Mouse (Mus musculus) liver, embryonic 14.5 days (tissue): Measurements from ENCODE around the gene Oasl1. TPM values are rescaled to one million over a fixed set of nuclear protein-coding genes. Genes with fewer than 3 reads are reported as not detected.

Source experiments
- ATAC-seq: fragments of 200-750 bp; cut with Nextera tagmentation; 2 replicates; pipeline ENCODE4 v1.8.0; 2017; ENCODE audit warnings: moderate number of reproducible peaks, mild to moderate bottlenecking, moderate library complexity; ENCODE audit not compliant: insufficient read depth
- DNase-seq, 3 experiments: peaks; one replicate each; pipeline ENCODE4 v3.0.0-alpha.2; 2012 to 2013; ENCODE audit warnings: low read depth in 3 of 3, low spot score in 3 of 3
- H3K27ac ChIP-seq: fragments of 300-500 bp; sonication (generic); 2 replicates; pipeline ENCODE4 v1.5.1; 2014; ENCODE audit warnings: moderate library complexity, mild to moderate bottlenecking, control low read depth, inconsistent platforms
- H3K27me3 ChIP-seq: fragments of 300-500 bp; sonication (generic); 2 replicates; pipeline ENCODE4 v1.6.1; 2014; ENCODE audit warnings: mild to moderate bottlenecking, low read length, moderate library complexity; ENCODE audit not compliant: control insufficient read depth, insufficient read depth
- H3K36me3 ChIP-seq: fragments of 300-500 bp; sonication (generic); replicated peaks from 2 replicates; pipeline ENCODE4 v1.6.1; 2014; ENCODE audit warnings: low read depth; ENCODE audit not compliant: control insufficient read depth, insufficient read depth
- H3K4me1 ChIP-seq, 2 experiments: fragments of 200-500 bp in 1 of 2; fragments of 300-500 bp in 1 of 2; sonication (generic) in 1 of 2; replicated peaks; 2 replicates each; pipeline ENCODE4 v1.6.1; 2012 to 2014; ENCODE audit warnings: antibody characterized with exemption in 1 of 2, inconsistent platforms in 1 of 2, low read length in 1 of 2; ENCODE audit not compliant: control insufficient read depth in 2 of 2, insufficient read depth in 2 of 2
- H3K4me2 ChIP-seq: fragments of 300-500 bp; sonication (generic); 2 replicates; pipeline ENCODE4 v1.6.1; 2014; ENCODE audit warnings: low read depth, mild to moderate bottlenecking, control low read depth, moderate library complexity
- H3K4me3 ChIP-seq, 2 experiments: fragments of 200-500 bp in 1 of 2; fragments of 300-500 bp in 1 of 2; sonication (generic) in 1 of 2; 2 replicates each; pipeline ENCODE4 v1.5.1; 2012 to 2014; ENCODE audit warnings: low read depth in 2 of 2, low read length in 2 of 2, mild to moderate bottlenecking in 2 of 2, control low read depth in 1 of 2, inconsistent platforms in 1 of 2, moderate library complexity in 1 of 2; ENCODE audit not compliant: insufficient read depth in 1 of 2
- H3K9ac ChIP-seq: fragments of 300-500 bp; sonication (generic); replicated peaks from 2 replicates; pipeline ENCODE4 v1.6.1; 2014; ENCODE audit warnings: mild to moderate bottlenecking, control low read depth, moderate library complexity
- H3K9me3 ChIP-seq: fragments of 300-500 bp; sonication (generic); 2 replicates; pipeline ENCODE4 v1.6.1; 2016; ENCODE audit warnings: low read length, mixed read lengths; ENCODE audit not compliant: control insufficient read depth
- CTCF ChIP-seq: IDR thresholded peaks from 2 replicates; pipeline ENCODE4 v1.5.1; 2016; ENCODE audit warnings: antibody characterized with exemption, low read depth, control low read depth
- EP300 ChIP-seq: IDR thresholded peaks from 2 replicates; pipeline ENCODE4 v1.6.1; 2016; ENCODE audit warnings: antibody characterized with exemption, low read depth
- WGBS: fragments of 180-500 bp; shearing (Covaris S2); extraction: QIAGEN DNeasy Blood & Tissue Kit; methylation state at CpG from one replicate; pipeline ENCODE4 v1.1.7; 2014; ENCODE audit not compliant: insufficient replicate concordance; 5-methylcytosine and 5-hydroxymethylcytosine counted together
- polyA plus RNA-seq, 2 experiments: library from polyadenylated mRNA; depleted of rRNA in 1 of 2; stranded (reverse) in 1 of 2; unstranded in 1 of 2; fragments of >200 nt; fragmentation: Nextera tagmentation in 1 of 2; extraction: Ambion mirVana in 1 of 2; gene quantifications; 2 replicates each; pipeline versions ENCODE4 v1.2.1 to v1.2.3; 2012 to 2014

The Oasl1 gene
- polyA plus RNA-seq, 2 experiments: 0.32 to 0.44 TPM

GRCm38 (mm10) chr5:114970824-114971227 lies 47.8 kb downstream of the Oasl1 start, which contains the start of gene Hnf1a:
Gene Hnf1a, minus strand, starts transcription at chr5:114971094.
- no peak for DNase-seq
- no peak for TF ChIP-seq EP300
- TF ChIP-seq CTCF: no peak
- Histone ChIP-seq H3K9ac (peak within 1 kb of the TSS; percentile 40), H3K9me3 (no peaks in the 10 kb centered on the region), H3K4me1 (peaks cover 0 to 1% of the 10 kb centered on the region in 2 experiments; a peak in 1 of 4 replicates), H3K36me3 (no peaks in the 10 kb centered on the region), H3K27ac (no peak within 1 kb of the TSS), H3K27me3 (no peaks in the 10 kb centered on the region), H3K4me2 (peak within 1 kb of the TSS; percentile 28), H3K4me3 (peak within 1 kb of the TSS; percentile 46 to 54)
- peak; percentile 62; the same call in 1 of the 2 replicates for ATAC-seq
- 71% methylated on average over 17 of the region's 17 CpGs for WGBS

- Histone ChIP-seq H3K9me3 (no peaks in the 10 kb centered on the region), H3K36me3 (no peaks in the 10 kb centered on the region), H3K27ac (no peak overlapping the region), H3K4me2 (no peak overlapping the region), H3K9ac (no peak overlapping the region), H3K4me3 (no peak overlapping the region), H3K4me1 (no peaks in the 10 kb centered on the region), H3K27me3 (no peaks in the 10 kb centered on the region)
- 74% methylated on average over 9 of the region's 9 CpGs for WGBS
- TF ChIP-seq CTCF (no peak), EP300 (no peak)
- no peak for ATAC-seq
- DNase-seq: no peak
These were observed 49.2 kb downstream of the Oasl1 start for GRCm38 (mm10) chr5:114972201-114972600.

- H3K4me3 ChIP-seq: no peak overlapping the region
- DNase-seq (no peak), ATAC-seq (no peak)
- no peak overlapping the region for H3K27ac ChIP-seq
- TF ChIP-seq EP300: no peak
- no peak for TF ChIP-seq CTCF
- no peaks in the 10 kb centered on the region for H3K9me3 ChIP-seq
- H3K36me3 ChIP-seq: no peaks in the 10 kb centered on the region
- WGBS: 54% methylated on average over 8 of the region's 8 CpGs
- no peak overlapping the region for H3K4me2 ChIP-seq
- no peaks in the 10 kb centered on the region for H3K4me1 ChIP-seq
- no peak overlapping the region for H3K9ac ChIP-seq
- H3K27me3 ChIP-seq: no peaks in the 10 kb centered on the region
These were observed 50.1 kb downstream of the Oasl1 start for GRCm38 (mm10) chr5:114973131-114973530.

- ATAC-seq (no peak), DNase-seq (no peak)
- H3K4me1 ChIP-seq: peaks cover 11 to 13% of the 10 kb centered on the region in 2 experiments; a peak in 3 of 4 replicates
- no peak overlapping the region for H3K27ac ChIP-seq
- no peak overlapping the region for H3K4me3 ChIP-seq
- H3K9me3 ChIP-seq: no peaks in the 10 kb centered on the region
- no peaks in the 10 kb centered on the region for H3K36me3 ChIP-seq
- no peak overlapping the region for H3K9ac ChIP-seq
- no peak overlapping the region for H3K4me2 ChIP-seq
- TF ChIP-seq EP300 (no peak), CTCF (no peak)
- H3K27me3 ChIP-seq: no peaks in the 10 kb centered on the region
These were observed 53.9 kb downstream of the Oasl1 start for GRCm38 (mm10) chr5:114976935-114977334.

- DNase-seq (no peak), ATAC-seq (no peak)
- no peak for TF ChIP-seq CTCF
- TF ChIP-seq EP300: no peak
- Histone ChIP-seq H3K4me3 (no peak overlapping the region), H3K4me1 (peaks cover 11 to 13% of the 10 kb centered on the region in 2 experiments; a peak in 3 of 4 replicates), H3K36me3 (no peaks in the 10 kb centered on the region), H3K27me3 (no peaks in the 10 kb centered on the region), H3K9ac (no peak overlapping the region; the same call in 1 of the 2 replicates), H3K4me2 (peak overlapping the region; percentile 98; the same call in 1 of the 2 replicates), H3K9me3 (no peaks in the 10 kb centered on the region), H3K27ac (no peak overlapping the region)
- 60% methylated on average over 11 of the region's 11 CpGs for WGBS
These were observed 55.4 kb downstream of the Oasl1 start for GRCm38 (mm10) chr5:114978473-114978872.
